Mouse (Mus musculus) adrenal gland, adult (tissue): ENCODE measurements around the gene Kcnk6.

Source experiments
- DNase-seq, 2 experiments: peaks; one replicate each; pipeline ENCODE4 v3.0.0; 2022 to 2023; ENCODE audit warnings: low spot score in 1 of 2; ENCODE audit not compliant: inconsistent age in 2 of 2

Gene Kcnk6

DNA sequence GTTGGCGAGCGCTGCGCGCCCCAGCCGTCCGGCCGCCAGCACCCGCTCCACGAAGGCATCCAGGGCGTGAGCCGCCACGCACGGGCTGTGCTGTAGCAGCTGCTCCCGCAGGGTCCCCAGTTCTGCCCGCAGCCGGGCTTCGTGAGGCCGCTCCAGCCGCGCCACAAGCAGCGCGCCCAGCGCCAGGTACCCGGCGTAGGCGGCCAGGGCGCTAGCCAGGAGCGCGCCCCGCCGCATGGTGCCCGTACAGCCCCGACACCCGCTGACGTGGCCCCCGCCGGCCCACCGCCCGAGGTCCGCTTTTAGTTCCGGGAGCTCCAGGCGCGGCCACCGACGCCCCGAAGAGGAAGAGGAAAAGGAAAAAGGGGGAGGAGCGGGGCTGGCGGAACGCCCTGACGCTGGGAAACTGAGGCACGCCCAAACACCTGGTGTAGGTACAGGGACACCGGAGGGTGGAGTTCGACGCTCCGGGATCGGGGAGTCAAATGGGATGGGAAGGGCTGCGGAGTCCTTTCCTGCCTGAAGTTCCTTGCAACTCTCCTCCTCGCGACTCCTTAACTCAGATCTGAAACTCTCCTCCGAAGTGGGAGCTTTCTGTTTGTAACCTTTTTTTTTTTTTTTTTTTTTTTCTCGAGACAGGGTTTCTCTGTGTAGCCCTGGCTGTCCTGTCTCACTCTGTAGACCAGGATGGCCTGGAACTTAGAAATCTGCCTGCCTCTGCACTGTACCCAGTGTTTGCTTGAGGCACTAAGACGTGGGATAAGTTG, at the start of gene Kcnk6:
Kcnk6 (minus strand) TSS at position 269 of the 767 bp plus-strand sequence.
- peak; percentile 45 to 67 for DNase-seq

DNA sequence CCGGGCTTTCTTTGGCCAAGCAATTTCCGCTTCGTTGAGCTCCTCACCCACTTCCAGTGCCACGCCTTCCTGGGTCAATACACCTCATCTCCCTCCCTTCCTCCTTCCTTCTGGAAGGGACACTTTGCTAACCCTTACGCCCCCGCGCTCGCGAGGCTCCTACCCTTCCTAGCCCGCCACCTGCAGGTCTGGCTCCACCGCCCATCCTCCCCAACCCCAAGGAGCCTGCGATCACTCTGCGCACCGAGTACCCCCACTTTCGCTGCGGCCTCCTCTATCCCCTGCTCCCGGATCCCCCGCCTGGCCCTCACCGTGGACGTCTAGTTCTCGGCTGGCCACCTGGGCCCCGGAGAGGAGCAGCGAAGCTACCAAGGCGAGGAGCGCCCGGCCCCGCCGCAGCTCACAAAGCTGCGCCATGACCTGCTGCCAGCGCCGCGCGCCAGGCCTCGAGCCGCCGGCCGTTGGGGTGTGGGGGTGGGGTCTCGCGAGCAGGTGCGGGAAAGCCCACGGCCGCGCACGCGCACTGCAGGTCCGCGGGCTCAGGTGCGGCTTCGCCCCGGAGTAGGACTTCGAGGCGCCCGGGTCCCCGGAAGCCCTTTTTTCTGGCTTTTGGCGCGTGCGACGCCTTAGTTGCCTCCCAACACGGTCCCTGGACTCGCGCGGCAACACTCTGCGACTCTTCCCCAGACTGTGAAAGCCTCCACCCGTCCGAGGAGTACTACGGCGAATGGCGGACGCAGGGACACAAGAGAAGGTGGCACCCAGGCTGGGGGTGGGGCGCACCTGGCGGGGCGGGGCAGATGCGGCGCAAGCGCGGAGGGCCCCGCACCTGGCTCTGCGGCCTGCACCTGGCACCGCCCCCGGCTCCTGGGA, 49.1 kb upstream of the Kcnk6 start, which contains the start of gene Spint2:
Spint2 (minus strand) TSS at position 712 of the 873 bp plus-strand sequence.
- DNase-seq: peak; percentile 81 to 93

DNA sequence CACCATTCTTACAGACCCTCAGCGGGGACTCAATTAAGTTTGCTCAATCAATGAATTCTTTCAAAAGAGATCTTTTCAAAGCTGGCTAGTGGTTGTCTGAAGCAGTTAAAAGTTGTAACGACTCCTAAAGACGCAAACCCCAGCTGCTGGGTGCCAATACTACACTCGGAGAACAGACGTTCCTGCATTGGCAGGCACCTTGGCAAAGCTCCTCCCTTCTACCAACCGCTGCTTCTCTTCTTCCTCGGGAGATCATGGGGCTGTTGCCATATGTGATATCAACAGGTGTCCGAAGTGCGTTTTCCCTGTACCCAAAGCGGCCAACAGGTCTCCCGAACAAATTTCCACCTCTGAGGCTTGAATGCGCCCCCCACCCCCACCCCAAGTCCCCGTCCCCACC, 48.5 kb upstream of the Kcnk6 start:
- DNase-seq: peak in 1 of 2 experiments; percentile 54

DNA sequence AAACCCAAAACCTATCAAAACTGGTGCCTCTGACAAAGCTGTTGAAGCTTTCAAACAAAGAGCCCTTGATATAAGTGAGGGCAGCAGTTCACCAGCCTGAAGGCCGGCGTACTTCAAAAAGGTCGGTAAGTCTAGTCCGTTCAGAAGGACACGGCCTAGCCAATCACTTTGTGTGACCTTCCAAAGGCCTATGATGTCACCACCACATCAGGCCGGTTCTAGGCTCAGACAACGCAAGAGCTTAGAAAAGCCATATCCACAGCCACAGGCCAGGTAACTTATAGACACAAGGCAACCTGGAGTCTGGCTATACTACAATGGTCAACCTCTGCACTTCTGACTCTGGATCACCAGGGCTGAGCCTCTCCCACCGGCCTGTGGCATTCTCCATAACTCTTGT, 47.6 kb upstream of the Kcnk6 start:
- peak; percentile 35 to 83 for DNase-seq

DNA sequence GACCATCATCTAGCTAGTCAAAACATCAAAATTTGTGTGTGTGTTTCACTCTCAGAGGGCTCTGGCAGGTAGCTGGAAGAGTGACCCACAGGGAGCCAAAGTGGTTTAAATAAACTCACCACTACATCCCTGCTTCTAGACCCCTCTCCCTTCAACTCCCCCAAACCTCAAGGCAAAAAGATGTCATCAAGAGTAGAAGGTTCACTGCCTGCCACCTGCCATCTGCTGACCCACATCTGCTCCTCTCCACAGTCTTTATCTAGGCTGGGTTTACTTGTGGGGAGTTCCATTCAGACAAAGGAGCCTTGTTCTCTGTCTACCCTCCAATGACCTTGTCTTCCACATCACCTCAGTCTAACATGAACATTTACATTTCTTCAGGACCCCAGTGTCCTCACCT, 46.9 kb upstream of the Kcnk6 start:
- no peak for DNase-seq

DNA sequence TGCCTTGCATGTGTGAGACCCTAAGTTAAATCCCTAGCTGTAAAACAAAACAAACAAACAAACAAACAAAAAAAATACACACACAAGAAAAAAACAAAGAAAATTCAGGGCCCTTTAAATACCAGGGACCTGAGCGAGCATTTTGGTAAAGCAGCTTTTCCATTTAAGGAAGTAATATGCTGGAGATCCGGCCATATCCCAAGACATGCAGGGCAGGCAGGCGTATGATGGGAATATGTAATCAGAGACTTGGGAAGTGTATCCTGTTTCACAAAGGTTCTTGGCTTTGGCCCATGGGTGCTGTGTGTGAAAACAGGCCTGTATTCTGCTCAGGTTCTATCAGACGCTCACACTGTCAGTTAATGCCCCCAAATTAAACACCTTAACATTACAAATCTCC, 45.2 kb upstream of the Kcnk6 start:
- DNase-seq: no peak

DNA sequence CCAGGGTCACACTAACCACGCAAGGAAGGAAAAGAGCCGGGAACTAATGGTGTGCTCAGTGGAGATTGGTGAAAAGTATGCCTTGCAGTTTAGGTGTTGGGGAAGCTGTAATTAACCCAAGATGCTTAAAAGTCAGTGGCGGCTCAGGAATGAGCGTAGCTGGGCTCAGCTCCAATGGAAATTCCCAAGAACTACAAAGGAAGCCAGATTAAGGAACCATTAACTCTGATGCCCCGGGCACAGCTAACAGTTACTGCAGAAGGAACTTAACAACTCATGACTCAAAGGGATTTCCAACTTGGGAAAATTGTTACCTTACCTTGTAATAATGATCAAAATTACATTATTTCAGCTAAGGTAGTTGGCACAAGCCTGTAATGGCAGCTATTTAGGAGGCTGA, 44.4 kb upstream of the Kcnk6 start:
- no peak for DNase-seq

DNA sequence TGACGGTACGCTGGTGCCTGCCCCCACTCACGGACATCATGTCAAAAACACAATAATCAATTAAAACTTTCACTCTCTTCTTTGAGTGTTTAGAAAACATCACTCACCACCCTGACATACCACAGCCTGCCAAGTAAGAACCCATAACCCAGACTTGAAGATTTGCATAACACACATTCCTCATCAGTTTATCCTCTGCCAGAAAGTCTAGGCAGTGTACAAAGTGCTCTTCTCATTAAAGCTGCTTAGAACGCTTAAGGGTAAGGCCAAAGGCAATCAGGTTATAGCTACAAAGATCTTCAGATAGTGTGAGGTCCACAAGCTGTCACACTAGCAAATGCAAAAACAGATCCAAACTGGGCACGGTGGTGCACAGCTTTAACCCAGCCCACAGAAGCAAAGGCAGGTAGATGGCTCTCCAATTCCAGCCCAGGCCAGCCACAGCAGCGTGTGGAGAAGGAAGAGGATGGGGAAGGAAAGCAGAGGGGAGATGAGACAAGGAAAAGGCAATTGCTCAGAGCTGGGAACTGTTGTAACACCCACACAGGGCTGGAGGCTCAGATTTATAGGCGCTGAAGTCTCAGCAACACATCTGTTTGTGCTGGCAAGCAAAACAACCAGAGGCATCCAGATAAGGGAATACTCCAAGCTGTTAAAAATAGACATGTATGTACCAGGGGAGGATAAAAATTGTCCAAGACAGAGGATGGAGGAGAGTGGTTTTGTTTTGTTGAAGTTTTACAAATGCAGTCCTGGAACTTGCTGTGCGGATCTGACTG, 39.6 kb upstream of the Kcnk6 start:
- no peak for DNase-seq

DNA sequence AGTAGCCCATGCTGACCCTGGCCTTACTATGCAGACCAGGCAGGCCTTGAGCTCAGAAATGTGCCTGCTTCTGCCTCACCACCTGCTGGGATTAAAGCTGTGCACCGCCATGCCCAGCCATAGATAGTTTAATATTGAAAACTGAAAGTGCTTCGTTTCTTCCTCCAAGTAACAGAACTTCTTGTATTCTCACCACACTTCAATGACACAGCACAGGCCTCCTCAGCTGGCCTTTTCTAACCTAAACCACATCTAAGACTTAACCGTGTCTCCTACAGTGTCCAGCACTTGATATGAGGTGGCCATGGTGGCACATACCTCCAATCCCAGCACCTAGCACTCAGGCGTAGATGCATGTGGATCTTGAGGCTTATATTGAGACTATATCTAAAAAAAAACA, 38.1 kb upstream of the Kcnk6 start:
- no peak for DNase-seq

DNA sequence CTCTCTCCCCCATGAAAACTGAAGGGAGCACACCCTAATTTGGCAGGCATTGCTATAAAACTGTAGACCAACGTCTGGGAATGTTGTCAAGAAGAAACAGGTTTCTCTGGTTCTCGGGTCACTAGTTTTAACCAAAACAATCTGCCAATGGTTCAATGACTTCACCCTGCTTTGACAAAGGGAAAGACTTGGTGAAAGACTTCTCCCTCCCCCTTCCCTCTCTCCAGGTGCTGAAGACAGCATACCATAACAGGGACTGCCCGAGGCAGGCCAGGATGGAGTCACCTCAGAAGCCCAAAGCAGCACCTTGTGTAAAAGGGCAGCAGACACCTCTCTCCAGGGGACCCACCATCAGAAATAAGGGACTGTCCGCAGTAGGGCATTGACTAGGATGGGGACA, 34.6 kb upstream of the Kcnk6 start:
- no peak for DNase-seq

DNA sequence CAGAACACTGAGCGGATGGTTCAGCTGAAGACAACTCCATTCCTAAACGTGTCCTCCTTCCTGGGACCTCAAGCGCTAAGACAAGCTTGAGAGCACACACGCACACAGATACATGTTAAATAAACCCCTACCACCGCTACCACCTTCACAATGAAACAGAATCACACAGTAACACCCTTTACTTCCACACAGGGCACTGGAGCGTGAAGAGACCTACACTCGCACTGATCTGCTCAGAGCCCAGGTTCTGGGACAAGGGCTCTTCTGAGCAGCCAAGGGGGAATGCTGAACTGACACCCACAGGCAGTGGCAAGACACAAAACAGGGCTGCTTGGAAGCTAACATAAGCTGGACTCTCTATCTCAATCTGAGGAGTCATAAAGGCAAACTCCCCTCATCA, 33.3 kb upstream of the Kcnk6 start:
- no peak for DNase-seq

DNA sequence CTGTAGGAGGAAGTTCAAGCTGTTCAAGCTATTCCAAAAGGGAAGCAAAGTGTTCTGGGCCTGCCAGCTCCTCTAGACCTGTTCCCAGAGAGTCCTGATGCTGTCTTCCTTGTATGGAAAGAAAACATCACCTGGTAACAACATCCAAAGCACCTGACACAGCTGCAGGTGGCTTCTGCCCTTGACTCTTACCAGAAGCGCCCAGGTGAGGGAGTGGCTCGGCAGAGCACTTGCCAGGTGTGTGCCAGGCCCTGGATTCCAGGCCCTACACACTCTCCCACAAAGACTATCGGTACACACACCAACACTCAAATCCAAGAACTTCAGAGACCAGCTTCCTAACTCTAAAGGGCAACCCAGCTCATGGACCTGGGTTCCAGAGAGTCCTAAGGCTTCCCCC, 31.5 kb upstream of the Kcnk6 start:
- DNase-seq: no peak

DNA sequence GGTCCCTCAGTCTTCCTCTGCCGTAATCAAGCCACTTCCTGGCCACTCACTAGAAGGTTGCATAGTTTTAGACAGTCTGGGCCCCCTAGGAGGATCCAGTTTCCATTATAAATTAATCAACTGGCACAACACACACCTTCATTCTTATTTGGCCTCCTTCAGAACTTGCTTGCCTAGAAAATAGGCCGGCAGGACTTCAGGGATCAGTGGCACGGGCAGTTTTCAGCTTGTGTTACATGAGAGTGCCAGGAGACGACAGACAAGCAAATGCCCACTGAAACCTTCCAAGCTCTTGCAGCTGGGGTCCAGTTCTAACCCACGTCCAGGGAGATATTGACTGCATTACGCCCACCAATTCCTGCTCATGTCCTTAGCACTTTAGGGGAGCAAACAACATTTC, 29.8 kb upstream of the Kcnk6 start:
- no peak for DNase-seq

DNA sequence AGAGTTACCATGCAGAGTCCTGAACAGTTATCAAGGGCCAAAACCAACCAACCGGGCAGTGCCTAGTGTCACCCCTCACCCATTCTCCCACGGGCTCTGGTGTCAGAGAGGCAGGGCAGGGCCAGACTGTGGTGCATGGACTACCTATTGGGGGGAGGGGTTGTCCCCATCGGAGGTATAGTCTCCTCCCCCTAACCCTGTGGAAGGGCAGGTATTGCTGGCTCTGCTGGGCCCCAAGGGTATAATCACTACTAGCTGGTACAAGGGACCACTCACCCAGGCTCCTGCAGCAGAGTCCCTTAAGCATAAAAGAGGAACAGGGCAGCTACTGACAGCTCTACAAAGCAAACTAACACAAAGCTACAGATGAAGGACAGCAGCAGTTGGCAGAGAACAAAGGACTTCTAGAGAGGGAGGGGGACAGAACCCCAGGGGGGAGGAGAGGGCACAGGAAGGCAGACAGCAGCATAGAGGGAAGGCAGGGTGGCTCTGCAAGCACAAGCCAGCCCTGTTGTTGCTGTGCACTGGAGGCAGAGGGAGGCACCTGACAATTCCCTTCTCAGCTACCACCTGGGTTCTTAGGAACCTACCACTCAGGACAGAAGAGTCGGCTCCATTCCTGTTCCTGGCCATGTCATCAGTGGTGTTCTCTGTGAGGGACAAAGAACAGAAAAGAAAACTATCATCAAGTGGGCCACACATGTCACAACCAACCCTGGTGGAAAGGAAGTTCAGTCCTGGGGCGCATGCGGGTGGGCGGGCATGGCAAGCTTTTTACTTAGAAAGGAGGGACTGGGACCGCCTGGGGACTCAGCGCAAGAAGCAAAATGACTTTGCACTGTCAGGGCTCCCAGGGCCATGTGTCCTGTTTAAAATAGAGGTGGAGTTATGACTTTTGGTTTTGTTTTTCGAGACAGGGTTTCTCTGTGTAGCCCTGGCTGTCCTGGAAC, 27.7 kb upstream of the Kcnk6 start:
- no peak for DNase-seq

DNA sequence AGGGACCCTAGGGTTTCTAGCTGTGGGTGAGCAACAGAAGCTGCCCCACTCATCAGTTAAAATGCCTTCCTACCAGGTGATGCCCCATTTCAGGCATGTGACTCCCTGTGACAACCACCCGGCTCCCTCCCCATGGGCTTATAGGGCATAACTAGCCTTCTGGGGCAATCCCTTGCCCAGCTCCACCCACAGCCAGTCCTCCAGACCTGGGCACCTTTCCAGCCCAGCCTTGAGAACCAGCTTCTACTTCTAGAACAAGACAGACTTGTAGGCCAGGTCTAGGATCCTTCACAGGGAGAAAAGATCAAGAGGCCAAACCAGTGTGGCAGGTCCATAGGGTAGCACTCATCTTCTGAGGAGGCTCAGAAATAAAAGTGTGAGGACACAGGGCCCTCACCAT, 25.1 kb upstream of the Kcnk6 start:
- no peak for DNase-seq

DNA sequence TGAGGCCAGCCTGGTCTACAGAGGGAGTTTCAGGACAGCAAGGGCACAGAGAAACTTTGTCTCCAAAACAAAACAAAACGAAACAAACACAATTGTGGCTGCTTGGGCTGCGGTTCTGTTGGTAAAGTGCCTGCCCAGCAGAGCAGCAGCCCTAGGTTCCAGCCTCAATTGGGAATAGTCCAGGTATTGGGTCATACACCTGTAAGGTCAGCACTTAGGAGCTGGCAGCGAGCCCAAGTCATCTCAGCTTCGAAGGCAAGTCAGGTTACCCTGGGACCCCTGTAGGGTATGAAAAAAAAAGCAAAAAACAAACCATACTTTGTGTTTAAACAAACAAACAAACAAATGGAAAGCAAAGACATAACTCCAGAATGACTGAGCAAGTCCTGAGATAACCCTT, 23.6 kb upstream of the Kcnk6 start:
- DNase-seq: no peak

DNA sequence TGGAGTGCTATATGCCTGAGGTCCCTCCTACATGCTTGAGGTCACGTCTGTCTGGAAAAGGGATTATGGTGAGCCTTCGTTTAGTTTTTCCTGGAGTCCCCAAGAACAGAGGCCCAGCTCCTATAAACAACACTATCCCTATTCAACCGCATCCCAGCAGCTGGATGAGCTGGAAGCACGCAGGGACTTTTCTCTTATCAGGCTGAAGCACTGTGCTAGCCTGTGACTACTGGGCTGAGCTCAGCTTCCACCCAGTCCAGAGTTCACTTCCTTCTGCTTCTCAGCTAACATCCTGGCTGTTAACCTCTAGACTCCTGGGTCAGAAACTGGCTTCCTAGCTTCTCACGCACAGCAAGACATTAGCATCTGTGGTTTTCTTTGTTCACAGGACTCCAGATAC, 21.5 kb upstream of the Kcnk6 start:
- DNase-seq: no peak

DNA sequence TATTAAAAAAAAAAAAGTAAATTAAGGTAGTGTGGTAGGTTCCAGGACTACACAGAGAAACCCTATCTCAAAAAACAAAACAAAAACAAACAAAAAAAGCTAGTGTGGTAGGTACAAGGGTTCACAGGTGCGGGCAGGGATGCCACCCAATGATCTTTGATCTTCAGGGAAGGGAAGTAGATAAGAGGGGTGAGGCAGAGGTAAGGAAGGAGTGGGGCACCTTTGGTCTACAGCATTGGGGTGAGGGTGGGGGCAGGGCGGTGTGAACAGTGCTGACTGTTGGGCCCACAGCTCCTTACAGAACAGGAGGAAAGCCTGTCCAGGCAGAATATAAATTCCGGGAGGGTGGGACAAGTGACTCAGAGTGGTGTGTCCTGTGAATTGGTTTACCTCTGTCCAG, 18.9 kb upstream of the Kcnk6 start:
- no peak for DNase-seq

DNA sequence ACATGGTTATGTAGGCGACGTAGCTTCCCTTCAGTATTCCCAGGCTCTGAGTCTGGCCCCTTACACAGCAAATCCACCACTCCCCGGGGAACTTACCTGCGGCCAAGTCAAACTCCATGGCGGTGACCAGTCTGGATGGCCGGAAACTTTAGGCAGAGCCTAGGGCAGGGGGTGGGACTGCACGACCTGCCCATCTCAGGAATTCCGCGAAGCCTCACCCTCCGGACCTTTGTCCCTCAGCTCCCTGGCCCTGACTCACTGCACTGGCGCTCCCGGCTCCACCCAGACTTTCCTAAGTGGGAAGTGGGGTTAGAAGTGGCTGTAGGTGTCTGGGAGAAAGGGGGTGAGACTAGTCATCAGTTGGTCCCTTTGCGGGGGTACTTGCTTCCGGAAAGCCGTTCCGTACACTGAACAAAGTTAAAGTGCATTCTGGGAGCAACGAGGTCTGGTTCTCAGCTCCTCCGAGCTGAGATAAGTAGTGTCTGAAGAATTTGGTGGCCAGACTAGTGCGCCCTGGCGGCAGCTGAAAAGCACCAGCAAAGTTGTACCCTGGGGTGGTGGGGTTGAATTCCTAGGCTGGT, 16.0 kb upstream of the Kcnk6 start, which contains the start of gene 2200002D01Rik:
2200002D01Rik (minus strand) TSS at position 206 of the 581 bp plus-strand sequence.
- DNase-seq: peak; percentile 52 to 85

DNA sequence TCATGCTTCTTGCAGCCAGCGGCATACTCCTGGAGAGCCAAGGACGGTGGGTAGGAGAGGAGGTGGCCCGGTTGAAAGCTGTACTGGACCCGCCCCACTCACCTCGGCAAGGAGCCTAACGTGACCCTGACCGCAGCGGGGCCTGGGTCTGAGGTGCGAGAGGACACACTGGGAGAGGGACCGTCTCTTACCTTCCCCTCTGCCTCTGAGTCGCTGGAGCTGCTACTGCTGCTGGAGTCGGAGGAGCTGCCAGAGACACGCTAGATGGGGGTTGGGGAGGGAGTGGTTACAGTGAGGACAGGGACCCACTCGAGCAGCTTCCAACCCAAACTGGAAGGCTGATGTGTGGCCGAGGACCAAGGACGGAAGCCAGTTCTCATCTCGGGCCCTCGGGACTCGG, 15.4 kb upstream of the Kcnk6 start:
- peak in 1 of 2 experiments; percentile 37 for DNase-seq
